Mouse (Mus musculus) spleen, adult 2 months (tissue): ENCODE measurements around the gene Mettl22.

Source experiments
- CTCF ChIP-seq: fragments of 200-500 bp; IDR thresholded peaks from 2 replicates; pipeline ENCODE4 v1.5.1; 2011; ENCODE audit warnings: mild to moderate bottlenecking, inconsistent platforms; ENCODE audit not compliant: insufficient read depth, insufficient read length, insufficient replicate concordance; ENCODE audit errors: extremely low read depth
- POLR2A ChIP-seq: fragments of 200-500 bp; IDR thresholded peaks from 2 replicates; pipeline ENCODE4 v1.6.1; 2011; ENCODE audit warnings: low read depth, low read length, inconsistent platforms

DNA sequence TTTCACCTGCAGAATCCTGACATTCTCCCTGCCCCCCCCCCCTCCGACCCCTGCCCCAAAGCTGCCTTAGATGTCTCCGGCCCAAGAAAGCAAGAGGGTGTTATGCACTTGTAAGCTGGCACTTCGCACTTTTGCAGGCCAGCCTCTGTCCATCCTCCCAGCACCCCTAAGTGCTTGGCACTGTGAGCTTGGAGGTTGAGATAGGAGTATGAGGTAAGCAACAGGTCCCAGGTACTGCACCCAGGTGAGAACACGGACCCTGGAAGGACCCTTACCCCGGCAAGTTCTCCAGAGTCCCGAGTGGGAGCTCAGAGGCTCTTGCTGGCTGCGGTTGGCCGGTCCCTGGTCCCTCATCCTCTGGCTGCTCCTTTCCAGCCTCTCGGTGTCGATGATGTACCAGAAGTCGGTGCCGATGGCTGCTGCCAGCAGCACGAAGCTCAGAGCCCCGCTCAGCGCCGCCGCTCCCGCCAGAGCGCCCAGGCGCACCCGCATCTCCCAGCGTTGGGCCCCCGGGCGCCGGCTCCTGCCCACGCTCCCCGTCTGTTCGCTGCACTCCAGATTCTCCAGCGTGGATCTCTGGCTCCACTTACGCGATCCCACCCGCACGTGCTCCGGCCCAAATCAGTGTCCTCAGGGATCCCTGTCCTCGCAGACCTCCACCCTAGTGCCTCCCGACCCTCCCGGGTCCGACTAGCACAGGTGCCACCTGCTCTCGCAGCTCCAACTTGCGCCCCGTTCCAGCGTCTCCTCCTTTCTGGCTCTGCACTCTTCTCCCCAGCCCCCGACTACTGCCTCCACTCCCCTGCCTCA lies 46.2 kb upstream of the Mettl22 start:
- TF ChIP-seq CTCF (no peak), POLR2A (no peak)
